Mouse (Mus musculus): ENCODE measurements around the gene Ly86.

Gene Ly86

GRCm38 (mm10) chr13:37432653-37433052 lies 87.6 kb downstream of the Ly86 start:
- DNase-seq (ENCODE audit: low spot score in 2 of 2): no peak

GRCm38 (mm10) chr13:37433142-37433541 lies 88.1 kb downstream of the Ly86 start:
- no peak for DNase-seq (ENCODE audit: low spot score in 2 of 2)

GRCm38 (mm10) chr13:37433730-37434129 lies 88.7 kb downstream of the Ly86 start:
- no peak for DNase-seq (ENCODE audit: low spot score in 2 of 2)

GRCm38 (mm10) chr13:37434137-37434772 lies 89.2 kb downstream of the Ly86 start:
- peak; percentile 47 to 64 for DNase-seq (ENCODE audit: low spot score in 2 of 2)

- DNase-seq (ENCODE audit: low spot score in 2 of 2): no peak
Observed at GRCm38 (mm10) chr13:37434841-37435240, 89.8 kb downstream of the Ly86 start.

DNA sequence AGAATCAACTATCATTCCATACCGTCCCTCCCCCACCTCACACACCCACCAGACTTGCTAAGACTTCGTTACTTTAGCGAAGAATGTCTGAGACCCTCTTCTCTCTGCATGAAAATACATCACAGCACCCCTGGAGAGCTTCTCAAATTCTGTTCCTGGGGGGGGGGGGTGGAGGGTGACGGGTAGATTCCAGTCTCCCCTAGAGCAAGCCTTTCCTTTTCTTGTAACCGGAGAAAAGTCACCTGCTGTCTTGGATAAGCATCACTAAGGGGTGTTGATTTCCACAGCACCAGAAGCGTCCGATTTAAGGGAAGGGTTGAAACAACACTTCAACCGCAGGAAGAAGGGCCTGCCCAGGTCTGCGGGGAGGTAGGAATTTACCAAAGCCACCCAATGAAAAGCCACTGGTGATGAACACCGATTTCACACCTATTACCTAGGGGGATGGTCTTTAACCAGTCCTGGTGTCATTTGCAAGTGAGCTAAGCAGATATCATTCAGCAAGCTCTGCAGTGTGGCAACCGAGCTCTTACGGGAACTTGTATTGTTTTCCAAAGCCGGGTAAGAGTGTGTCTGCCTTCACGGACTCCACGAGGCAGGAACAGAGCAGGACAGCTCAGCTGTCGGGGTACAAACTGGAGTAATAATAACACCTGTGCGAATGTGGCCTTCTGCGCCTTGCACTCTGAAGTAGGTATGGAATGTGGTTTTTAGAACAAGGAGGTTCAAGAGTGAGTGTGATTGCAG lies 91.4 kb downstream of the Ly86 start:
- no peak for DNase-seq (ENCODE audit: low spot score in 2 of 2)

DNA sequence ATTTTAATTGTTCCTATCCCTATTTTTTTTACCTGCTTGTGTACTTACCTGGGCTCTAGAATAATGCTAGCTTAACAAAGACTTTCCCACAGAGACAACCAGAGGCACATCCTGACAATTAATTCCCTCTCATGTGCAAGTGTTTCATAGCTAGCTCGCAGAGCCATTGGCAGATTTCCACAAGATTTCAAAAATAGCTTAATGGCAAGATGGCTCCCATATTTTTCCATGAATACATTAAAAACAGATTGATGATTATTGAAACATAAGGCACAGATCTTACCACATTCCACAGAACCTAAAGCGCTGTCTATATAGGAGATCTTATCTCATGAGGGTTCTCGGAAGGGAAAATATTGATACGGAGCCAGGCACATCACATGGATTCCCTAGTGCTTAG lies 93.8 kb downstream of the Ly86 start:
- no peak for DNase-seq (ENCODE audit: low spot score in 2 of 2)

DNA sequence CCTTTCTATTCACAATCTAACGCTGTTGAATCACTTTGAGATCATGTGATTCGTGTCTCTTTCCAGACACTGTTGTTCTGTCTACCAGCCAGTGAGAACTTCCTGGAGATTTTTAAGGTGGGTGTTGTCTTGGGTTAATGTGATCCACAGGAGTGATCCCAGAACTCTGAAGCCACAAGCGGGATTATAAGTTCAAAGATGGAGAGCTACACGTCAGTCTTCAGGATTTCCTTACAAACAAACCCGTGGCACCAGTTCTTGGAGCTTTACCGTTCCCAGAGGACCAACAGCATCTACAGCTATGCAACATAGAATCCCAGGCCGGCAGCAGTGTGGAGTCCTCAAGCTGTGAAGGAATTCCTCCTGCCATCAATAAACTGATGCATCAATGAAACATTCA lies 94.5 kb downstream of the Ly86 start:
- no peak for DNase-seq (ENCODE audit: low spot score in 2 of 2)

GRCm38 (mm10) chr13:37439941-37440340 lies 94.9 kb downstream of the Ly86 start:
- DNase-seq (ENCODE audit: low spot score in 2 of 2): no peak

GRCm38 (mm10) chr13:37440593-37441307 lies 95.7 kb downstream of the Ly86 start:
- no peak for DNase-seq (ENCODE audit: low spot score in 2 of 2)

DNA sequence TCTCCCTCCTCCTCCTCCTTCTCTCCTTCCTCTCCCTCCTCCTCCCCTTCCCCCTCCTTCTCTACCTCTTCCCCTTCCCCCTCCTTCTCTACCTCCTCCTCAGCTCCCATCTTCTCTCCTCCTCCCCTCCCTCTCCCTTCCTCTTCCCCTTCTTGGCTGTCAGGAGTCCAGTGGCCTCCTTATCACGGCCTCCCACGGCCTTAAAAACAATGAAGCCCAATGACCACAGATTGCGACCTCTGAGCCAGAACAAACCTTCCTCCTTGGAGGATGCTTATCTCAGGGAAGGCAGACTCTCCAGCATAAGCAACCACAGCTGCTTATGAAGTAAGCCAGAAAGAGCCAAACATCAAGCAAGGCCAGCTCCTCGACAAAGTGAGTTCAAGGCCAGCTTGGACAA lies 97.0 kb downstream of the Ly86 start:
- no peak for DNase-seq (ENCODE audit: low spot score in 2 of 2)

GRCm38 (mm10) chr13:37442531-37442930 lies 97.5 kb downstream of the Ly86 start:
- DNase-seq (ENCODE audit: low spot score in 2 of 2): no peak

DNA sequence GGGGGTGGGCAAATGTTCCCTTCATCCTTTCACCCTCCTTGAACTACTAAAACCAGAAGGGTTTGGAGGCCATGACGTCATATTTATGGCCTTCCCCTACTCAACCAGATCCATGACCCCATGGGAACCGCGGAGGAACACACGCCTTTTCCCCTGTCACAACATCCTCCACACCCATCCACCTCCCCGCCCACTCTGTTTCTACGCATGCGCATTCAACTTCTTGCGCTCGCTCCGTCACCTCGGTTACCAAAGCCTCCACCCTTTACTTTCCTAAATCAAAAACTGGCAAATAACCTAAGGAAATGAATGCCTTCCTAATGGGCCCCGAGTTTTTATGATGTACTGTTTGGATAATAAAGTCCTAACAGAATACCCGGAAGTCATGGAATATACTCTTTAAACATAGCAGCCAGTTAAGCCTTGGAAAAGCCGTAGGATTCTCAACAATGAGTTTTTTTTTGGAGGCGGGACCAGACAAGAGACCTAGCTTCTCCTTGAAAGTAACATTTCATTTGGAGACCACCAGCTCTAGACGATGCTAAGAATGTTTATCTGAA lies 101.8 kb downstream of the Ly86 start:
- DNase-seq (ENCODE audit: low spot score in 2 of 2): no peak

DNA sequence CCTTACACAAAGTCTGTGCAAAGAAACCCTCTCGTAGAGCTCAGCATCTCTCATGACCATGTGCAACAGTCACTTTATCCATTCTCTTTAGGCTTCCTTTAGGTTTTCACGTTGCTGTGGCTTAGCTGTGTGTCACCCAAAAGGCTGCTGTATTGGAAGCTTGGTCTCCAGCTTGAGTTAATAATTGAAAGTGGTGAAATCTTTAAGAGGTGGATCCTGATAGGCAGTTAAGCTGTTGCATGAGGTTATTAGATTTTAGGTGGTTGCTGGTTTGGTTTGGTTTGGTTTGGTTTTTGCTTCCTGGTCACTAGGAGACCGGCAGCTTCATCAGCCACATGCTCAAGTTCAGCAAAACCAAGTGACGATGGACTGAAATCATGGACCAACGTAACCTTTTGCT lies 106.0 kb downstream of the Ly86 start:
- no peak for DNase-seq (ENCODE audit: low spot score in 2 of 2)

DNA sequence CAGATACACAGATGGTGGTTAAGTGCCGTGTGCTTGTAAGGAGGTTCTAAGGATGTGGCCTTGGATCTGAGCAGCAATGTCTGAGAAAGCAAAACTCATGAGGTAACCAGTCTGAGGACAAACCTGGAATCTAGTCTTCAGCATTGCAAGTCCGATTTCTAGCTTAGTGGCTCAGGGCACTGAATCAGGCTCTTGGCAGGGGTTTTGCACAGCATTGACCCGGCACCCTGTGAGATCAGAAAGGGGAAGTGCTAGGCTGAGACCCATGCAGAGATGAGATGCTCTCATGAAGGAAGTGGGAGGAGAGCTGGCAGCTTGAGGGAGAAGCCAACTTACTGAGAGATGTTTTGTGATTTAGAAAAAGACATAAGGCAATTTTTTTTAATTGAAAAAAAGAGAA lies 106.5 kb downstream of the Ly86 start:
- DNase-seq (ENCODE audit: low spot score in 2 of 2): no peak

DNA sequence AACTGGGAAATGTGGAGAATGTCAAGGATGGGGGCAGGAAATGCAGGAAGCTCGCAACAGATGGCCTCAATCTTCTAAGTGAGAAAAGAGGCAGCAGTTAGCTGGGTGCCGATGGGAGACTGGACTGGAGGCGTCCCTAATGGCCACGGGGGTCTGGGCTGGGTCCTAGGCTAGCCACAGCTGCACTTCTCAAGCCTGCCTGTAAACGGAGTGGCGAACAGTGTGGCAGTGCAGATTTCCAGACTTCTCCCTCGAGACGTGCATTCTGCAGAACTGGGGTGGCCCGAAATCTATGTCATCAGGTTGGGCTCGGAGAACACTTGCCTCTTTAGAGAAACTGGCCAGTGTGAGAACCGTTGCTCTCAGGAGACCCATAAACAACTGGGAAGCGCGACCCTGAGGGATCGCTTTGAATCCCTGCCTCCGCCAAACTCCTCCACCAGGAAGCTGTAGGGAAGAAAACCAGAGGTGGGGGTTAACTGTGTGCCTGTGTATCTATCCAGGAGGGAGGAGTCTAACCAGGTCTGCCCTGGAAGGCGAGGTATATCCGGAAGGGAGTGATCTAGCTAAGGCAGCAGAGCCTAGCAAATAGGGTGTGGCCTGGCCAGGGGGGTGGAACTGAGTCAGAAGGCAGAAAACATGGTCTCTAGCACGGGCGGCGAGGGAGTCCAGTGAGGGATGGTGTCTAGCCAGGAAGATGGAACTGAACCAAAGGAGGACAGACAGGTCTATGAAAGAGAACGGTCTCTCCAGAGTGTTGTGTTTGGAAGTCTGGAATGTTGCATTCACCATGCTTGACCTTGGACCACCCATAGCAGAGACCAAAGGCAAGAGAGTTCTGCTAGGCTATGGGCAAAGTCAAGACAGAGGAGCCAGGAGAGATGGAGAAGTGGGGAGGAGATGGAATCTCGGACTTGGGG lies 107.3 kb downstream of the Ly86 start:
- peak; percentile 72 to 76 for DNase-seq (ENCODE audit: low spot score in 2 of 2)

DNA sequence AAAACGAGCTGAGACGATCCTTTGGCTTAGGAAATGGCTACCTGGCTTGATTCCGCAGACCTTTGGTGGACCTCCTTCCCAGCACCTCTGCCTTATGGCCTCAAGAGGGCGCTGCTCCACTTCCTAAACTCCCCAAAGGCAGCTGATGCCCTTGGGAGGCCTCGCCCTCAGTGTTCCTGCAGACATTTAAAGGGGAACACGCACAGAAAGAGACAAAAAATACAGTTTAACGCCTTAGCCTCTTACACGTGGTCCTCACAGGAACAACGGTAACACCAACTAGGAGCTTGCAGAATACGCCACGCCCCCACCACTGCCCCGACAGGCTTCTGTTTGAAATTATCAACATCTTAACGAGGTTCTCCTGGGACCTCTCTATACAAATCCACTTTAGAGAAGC lies 108.2 kb downstream of the Ly86 start:
- DNase-seq (ENCODE audit: low spot score in 2 of 2): peak; percentile 78 to 88

DNA sequence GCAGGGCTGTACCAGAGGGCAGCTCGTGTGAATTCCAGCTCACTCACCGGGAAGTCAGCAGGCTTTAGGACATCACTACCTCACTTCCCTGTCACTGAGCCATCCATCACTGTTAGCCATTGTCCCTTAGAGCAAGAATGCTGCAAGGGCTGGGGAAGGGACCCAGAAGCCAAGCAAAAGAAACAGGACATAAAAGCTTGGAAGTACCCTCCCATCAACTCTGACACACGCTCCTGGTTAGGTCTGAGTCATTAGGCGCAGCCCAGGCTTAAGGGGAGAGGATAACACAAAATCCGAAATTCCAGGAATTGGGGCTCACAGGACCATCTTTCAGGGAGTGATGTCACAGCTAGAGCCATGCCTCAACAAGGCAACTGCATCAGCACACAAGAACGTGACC lies 109.3 kb downstream of the Ly86 start:
- DNase-seq (ENCODE audit: low spot score in 2 of 2): no peak

DNA sequence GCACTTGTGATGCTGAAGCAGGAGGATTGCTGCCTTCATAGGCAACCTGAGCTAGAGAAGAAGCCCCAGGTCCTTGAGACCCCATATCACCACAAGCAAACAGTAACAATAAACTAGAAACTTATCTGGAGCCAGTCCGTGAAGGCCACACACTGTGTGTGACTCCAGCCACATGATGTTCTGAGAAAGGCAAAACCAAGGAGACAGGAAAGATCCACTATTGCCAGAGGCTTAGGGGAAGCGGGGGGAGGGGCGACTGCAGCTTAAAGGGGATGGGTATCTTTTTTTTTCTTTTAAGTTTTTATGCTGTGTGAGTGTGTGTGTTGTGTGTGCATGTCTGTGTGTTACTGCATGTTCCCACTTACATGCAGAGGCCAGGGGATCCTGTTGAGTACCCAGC lies 110.6 kb downstream of the Ly86 start:
- DNase-seq (ENCODE audit: low spot score in 2 of 2): no peak

DNA sequence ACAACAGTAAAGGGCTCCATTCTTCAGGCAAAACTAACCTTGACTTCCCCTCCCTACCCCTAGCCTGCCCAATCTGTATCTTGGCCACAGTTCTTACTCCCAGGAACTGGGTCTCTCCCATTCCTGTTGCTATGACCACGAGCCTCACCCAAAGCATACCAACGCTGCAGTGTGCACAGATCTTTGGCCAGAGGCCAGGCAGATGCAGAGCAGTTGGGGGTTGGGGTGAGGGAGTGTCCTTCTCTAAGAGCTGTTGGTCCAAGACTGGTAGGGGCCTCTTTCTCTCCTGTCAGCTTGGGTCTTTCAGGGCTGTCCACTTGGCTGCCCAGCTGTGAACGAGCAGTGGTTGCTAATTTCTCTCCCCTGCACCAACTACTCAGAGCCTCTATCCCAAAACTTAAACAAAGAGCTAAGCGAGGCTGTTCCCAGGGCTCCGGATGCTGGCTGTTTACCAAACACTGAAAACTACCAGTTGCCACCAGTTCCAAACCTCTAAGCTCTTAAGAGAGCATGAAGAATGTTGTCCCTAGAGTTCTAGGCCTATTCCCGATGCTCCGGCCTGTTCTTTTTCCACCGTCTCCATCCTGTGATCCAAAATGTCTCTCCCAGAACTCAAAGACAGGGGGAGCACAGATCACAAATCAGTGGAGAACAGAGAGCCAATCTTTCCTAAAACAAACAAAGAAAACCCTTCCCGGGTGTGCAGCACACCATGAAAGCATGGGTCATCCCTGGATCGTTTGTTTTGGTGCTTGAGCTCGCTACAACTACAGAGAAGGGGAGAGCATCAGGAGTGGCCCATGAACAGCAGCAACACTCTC lies 112.2 kb downstream of the Ly86 start:
- peak; percentile 71 to 76 for DNase-seq (ENCODE audit: low spot score in 2 of 2)

DNA sequence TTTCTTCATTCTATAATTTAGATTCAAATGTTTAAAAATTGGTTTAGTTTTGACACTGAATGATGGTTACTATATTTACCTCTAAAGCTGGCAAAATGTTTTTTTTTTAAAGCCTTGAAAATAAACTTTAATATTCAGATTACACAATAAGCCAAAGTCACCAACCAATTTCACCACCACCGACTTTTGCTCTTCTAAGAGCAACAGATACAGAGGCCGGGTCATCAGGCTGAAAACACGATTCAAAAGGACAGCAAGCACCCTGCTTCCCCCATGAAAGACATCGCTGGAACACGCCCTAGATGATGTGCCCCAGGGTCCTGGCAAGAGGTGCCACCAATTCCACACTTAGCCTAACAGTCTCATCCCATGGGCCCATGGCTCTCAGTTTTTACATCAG lies 113.5 kb downstream of the Ly86 start:
- no peak for DNase-seq (ENCODE audit: low spot score in 2 of 2)
